Mouse (Mus musculus): Measurements from ENCODE around the gene Dclk2. TPM values are rescaled to one million over a fixed set of nuclear protein-coding genes. Genes with fewer than 3 reads are reported as not detected.

The Dclk2 gene
- polyA plus RNA-seq, 1 experiment from 2014 or later: 2.3 TPM

- 25% methylated on average over 10 of the region's 10 CpGs for WGBS
- no peak overlapping the region for H3K4me2 ChIP-seq (replicated peaks; ENCODE audit: low read depth)
- H3K9ac ChIP-seq (ENCODE audit: low read depth, low read length): no peak overlapping the region
- TF ChIP-seq CTCF (IDR thresholded peaks at IDR 0.05; ENCODE audit: low read depth): no peak
- no peaks in the 10 kb centered on the region; the same call in 1 of the 2 replicates for H3K4me1 ChIP-seq (replicated peaks; ENCODE audit: control insufficient read depth, insufficient read depth, low read length)
- no peaks in the 10 kb centered on the region for H3K9me3 ChIP-seq (ENCODE audit: control insufficient read depth)
- no peak for ATAC-seq
- H3K27ac ChIP-seq (ENCODE audit: low read depth, low read length): no peak overlapping the region
- H3K27me3 ChIP-seq (replicated peaks; ENCODE audit: control insufficient read depth, insufficient read depth, low read length): no peaks in the 10 kb centered on the region
- H3K4me3 ChIP-seq (ENCODE audit: low read depth, low read length): no peak overlapping the region
- no peaks in the 10 kb centered on the region for H3K36me3 ChIP-seq (ENCODE audit: control insufficient read depth, insufficient read depth)
Measured at GRCm38 (mm10) chr3:86863327-86864008, 57.2 kb downstream of the Dclk2 start.

GRCm38 (mm10) chr3:86862939-86863311 lies 57.7 kb downstream of the Dclk2 start:
- H3K9ac ChIP-seq (ENCODE audit: low read depth, low read length): no peak overlapping the region
- H3K4me2 ChIP-seq (replicated peaks; ENCODE audit: low read depth): no peak overlapping the region
- no peak for ATAC-seq
- H3K36me3 ChIP-seq (ENCODE audit: control insufficient read depth, insufficient read depth): no peaks in the 10 kb centered on the region
- no peaks in the 10 kb centered on the region for H3K4me1 ChIP-seq (replicated peaks; ENCODE audit: control insufficient read depth, insufficient read depth, low read length)
- no peaks in the 10 kb centered on the region for H3K9me3 ChIP-seq (ENCODE audit: control insufficient read depth)
- TF ChIP-seq CTCF (IDR thresholded peaks at IDR 0.05; ENCODE audit: low read depth): no peak
- H3K4me3 ChIP-seq (ENCODE audit: low read depth, low read length): no peak overlapping the region
- WGBS: 13% methylated on average over 3 of the region's 3 CpGs
- H3K27ac ChIP-seq (ENCODE audit: low read depth, low read length): no peak overlapping the region
- H3K27me3 ChIP-seq (replicated peaks; ENCODE audit: control insufficient read depth, insufficient read depth, low read length): no peaks in the 10 kb centered on the region

DNA sequence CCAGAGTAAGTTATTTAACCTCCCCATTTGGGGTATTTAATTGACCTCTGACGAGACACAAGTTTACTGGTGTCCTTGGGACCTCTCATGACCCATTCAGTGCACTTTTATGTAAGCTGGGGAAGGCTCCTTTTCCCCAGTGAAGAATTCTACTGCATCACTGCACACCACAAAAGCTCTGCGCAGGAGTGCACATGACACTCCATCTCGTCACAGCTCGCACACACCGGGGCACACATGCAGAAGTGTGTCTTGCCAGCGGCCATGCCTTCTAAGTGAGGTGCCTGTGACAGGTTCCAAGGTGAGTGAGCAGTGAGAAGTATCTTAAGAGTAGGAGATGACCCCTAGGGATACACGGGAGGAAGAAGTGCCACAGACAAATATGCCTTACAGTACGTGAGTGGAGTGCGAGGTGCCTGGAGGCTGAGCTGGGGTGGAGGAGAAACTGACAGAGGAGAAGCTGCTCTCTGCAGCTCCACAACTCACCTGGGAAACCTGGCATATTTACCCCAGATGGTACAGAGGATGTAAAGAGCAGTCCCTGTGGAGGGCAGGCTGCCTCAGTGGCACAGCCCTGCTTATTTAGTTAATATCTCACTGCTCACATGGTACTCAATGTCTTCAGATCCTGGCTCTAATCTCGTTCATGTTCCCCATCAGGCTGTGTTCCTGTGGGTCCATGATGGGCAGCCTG lies 58.3 kb downstream of the Dclk2 start:
- 65% methylated on average over 10 of the region's 10 CpGs for WGBS
- no peak for ATAC-seq
- no peak for TF ChIP-seq CTCF (IDR thresholded peaks at IDR 0.05; ENCODE audit: low read depth)

GRCm38 (mm10) chr3:86859791-86860190 lies 60.9 kb downstream of the Dclk2 start:
- H3K4me2 ChIP-seq (replicated peaks; ENCODE audit: low read depth): no peak overlapping the region
- WGBS: 90% methylated on average over 2 of the region's 2 CpGs
- no peak for TF ChIP-seq CTCF (IDR thresholded peaks at IDR 0.05; ENCODE audit: low read depth)
- no peaks in the 10 kb centered on the region for H3K4me1 ChIP-seq (replicated peaks; ENCODE audit: control insufficient read depth, insufficient read depth, low read length)
- no peak for ATAC-seq
- H3K9me3 ChIP-seq (ENCODE audit: control insufficient read depth): no peaks in the 10 kb centered on the region
- H3K27me3 ChIP-seq (replicated peaks; ENCODE audit: control insufficient read depth, insufficient read depth, low read length): no peaks in the 10 kb centered on the region
- no peaks in the 10 kb centered on the region for H3K36me3 ChIP-seq (ENCODE audit: control insufficient read depth, insufficient read depth)
- no peak overlapping the region for H3K27ac ChIP-seq (ENCODE audit: low read depth, low read length)
- no peak overlapping the region for H3K9ac ChIP-seq (ENCODE audit: low read depth, low read length)
- no peak overlapping the region for H3K4me3 ChIP-seq (ENCODE audit: low read depth, low read length)

More for the DNA sequence above, 58.3 kb downstream of the Dclk2 start:
- Histone ChIP-seq H3K9me3 (ENCODE audit: control insufficient read depth) (no peaks in the 10 kb centered on the region), H3K27me3 (replicated peaks; ENCODE audit: control insufficient read depth, insufficient read depth, low read length) (no peaks in the 10 kb centered on the region), H3K4me2 (replicated peaks; ENCODE audit: low read depth) (no peak overlapping the region), H3K9ac (ENCODE audit: low read depth, low read length) (no peak overlapping the region), H3K36me3 (ENCODE audit: control insufficient read depth, insufficient read depth) (no peaks in the 10 kb centered on the region), H3K4me3 (ENCODE audit: low read depth, low read length) (no peak overlapping the region), H3K4me1 (replicated peaks; ENCODE audit: control insufficient read depth, insufficient read depth, low read length) (no peaks in the 10 kb centered on the region), H3K27ac (ENCODE audit: low read depth, low read length) (no peak overlapping the region)

- Histone ChIP-seq H3K27me3 (replicated peaks; ENCODE audit: control insufficient read depth, insufficient read depth, low read length) (no peaks in the 10 kb centered on the region), H3K4me3 (ENCODE audit: low read depth, low read length) (no peak overlapping the region), H3K36me3 (ENCODE audit: control insufficient read depth, insufficient read depth) (no peaks in the 10 kb centered on the region), H3K9ac (ENCODE audit: low read depth, low read length) (no peak overlapping the region), H3K9me3 (ENCODE audit: control insufficient read depth) (no peaks in the 10 kb centered on the region), H3K4me2 (replicated peaks; ENCODE audit: low read depth) (no peak overlapping the region), H3K4me1 (replicated peaks; ENCODE audit: control insufficient read depth, insufficient read depth, low read length) (no peaks in the 10 kb centered on the region), H3K27ac (ENCODE audit: low read depth, low read length) (no peak overlapping the region)
- WGBS: 93% methylated on average over 5 of the region's 5 CpGs
- no peak for ATAC-seq
- no peak for TF ChIP-seq CTCF (IDR thresholded peaks at IDR 0.05; ENCODE audit: low read depth)
Measured at GRCm38 (mm10) chr3:86858699-86859098, 62.0 kb downstream of the Dclk2 start.

- no peak overlapping the region for H3K27ac ChIP-seq (ENCODE audit: low read depth, low read length)
- ATAC-seq: no peak
- WGBS: 73% methylated on average over 8 of the region's 8 CpGs
Measured at GRCm38 (mm10) chr3:86857833-86858398, 62.7 kb downstream of the Dclk2 start.

More at GRCm38 (mm10) chr3:86857833-86858398, 62.7 kb downstream of the Dclk2 start:
- no peaks in the 10 kb centered on the region for H3K4me1 ChIP-seq (replicated peaks; ENCODE audit: control insufficient read depth, insufficient read depth, low read length)
- no peak overlapping the region for H3K4me3 ChIP-seq (ENCODE audit: low read depth, low read length)
- no peak overlapping the region for H3K4me2 ChIP-seq (replicated peaks; ENCODE audit: low read depth)
- H3K9me3 ChIP-seq (ENCODE audit: control insufficient read depth): no peaks in the 10 kb centered on the region
- no peaks in the 10 kb centered on the region for H3K36me3 ChIP-seq (ENCODE audit: control insufficient read depth, insufficient read depth)
- no peaks in the 10 kb centered on the region for H3K27me3 ChIP-seq (replicated peaks; ENCODE audit: control insufficient read depth, insufficient read depth, low read length)
- H3K9ac ChIP-seq (ENCODE audit: low read depth, low read length): no peak overlapping the region
- no peak for TF ChIP-seq CTCF (IDR thresholded peaks at IDR 0.05; ENCODE audit: low read depth)
